In the genomic region with DNA sequence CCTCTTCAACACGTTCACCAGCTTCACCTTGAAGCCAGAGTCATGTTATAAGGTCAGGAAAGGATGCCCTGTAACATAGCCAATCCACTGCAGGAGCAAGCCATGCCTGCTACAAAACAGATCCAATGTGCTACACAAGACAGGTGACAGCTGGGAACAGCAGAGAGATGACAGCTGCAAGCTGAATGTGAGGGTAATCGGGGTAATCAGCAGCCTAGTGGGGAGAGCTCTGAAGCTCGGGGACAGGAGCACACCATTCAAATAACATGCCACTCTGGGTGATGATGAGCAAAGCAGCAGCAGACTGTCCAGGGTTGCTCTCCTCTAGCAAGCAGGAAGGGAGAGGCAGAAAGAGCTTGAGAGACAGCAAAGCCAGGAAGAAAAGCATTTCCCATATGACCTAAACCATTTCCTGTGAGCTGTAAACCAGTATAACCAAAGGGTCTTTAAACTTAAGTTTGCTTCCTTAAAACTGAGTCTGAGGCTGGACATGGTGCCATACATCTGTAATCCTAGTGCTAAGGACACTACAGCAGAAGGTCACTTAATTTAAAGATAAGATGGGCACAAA, we compare ENCODE assay signal across 8 mouse cellular contexts. TPM values are rescaled to one million over a fixed set of nuclear protein-coding genes. Genes with fewer than 3 reads are reported as not detected.
DNase-seq lines count a peak whose midpoint lies in the region; ATAC-seq lines count a peak whose summit lies in the region.

No protein-coding gene starts in this region.

- ATAC-seq in inflammation-experienced regulatory T-cells, adult 6 months = no peak

- intact Hi-C loops in heart, postnatal 10 days (cut with DNase I) = no loop called here

- peak; percentile 14 to 29 for DNase-seq in layer of hippocampus, postnatal 10 days (ENCODE audit: low spot score in 2 of 2)
- DNase-seq in layer of hippocampus, adult 18-20 months (ENCODE audit: low spot score in 2 of 2) = no peak
- DNase-seq in brain, adult 2 months (ENCODE audit: low read depth, low spot score) = peak; percentile 22
- DNase-seq in heart, postnatal 10 days = peak; percentile 30 to 36
- DNase-seq in skeletal muscle tissue, adult 2 months (ENCODE audit: low read depth, low spot score) = peak; percentile 2
- no peak for DNase-seq in gastrocnemius, postnatal 25 days
- no peak for DNase-seq in urinary bladder, postnatal 25 days (ENCODE audit: low spot score)

RNA-seq across cellular contexts. Expression of a gene that starts 2.9 kb away (rescaled TPM):
- 1 to 10 TPM; 1.0 to 1.2 TPM for total RNA-seq in layer of hippocampus, postnatal 10 days (2021)
- total RNA-seq in layer of hippocampus, adult 18-20 months (2021) = under 1 TPM; 0.32 to 0.36 TPM
- total RNA-seq in heart, postnatal 10 days (2021) = 1 to 10 TPM; 3.3 to 3.4 TPM
- total RNA-seq in gastrocnemius, postnatal 25 days (2021) = under 1 TPM; 0.23 to 0.40 TPM
- 1 to 10 TPM in 1 of 3 experiments, under 1 TPM in 2; 0.38 to 3.0 (median 0.58) TPM for polyA plus RNA-seq in inflammation-experienced regulatory T-cells, adult 6 months (2017; shearing (Covaris generic))

Comparison
In these comparisons a context has a peak if more than half of its experiments do, and no peak if none do; other contexts are left out.
1. DNase-seq: peak in layer of hippocampus, postnatal 10 days (2 of 2), brain, adult 2 months (single experiment), heart, postnatal 10 days (2 of 2) and skeletal muscle tissue, adult 2 months (single experiment); none in layer of hippocampus, adult 18-20 months (0 of 2), gastrocnemius, postnatal 25 days (single experiment) and urinary bladder, postnatal 25 days (single experiment).